Mouse (Mus musculus) small intestine, adult 2 months (tissue): ENCODE results near the gene Zfp967. TPM values are rescaled to one million over a fixed set of nuclear protein-coding genes. Genes with fewer than 3 reads are reported as not detected.
"Not testable (repeated sequence)": the region's sequence is repeated elsewhere in the genome, so short reads cannot be mapped to it uniquely, and the experiment has no call there.

Experiments used
- H3K27ac ChIP-seq: fragments of 200-500 bp; 2 replicates; pipeline ENCODE4 v1.5.1; 2012; ENCODE audit warnings: low read depth, low read length, control low read depth, inconsistent platforms; ENCODE audit not compliant: insufficient read depth
- H3K27me3 ChIP-seq: fragments of 200-500 bp; 2 replicates; pipeline ENCODE4 v1.6.1; 2012; ENCODE audit warnings: mild to moderate bottlenecking, moderate library complexity, low read length, inconsistent platforms; ENCODE audit not compliant: control insufficient read depth, insufficient read depth
- H3K36me3 ChIP-seq: fragments of 200-500 bp; 2 replicates; pipeline ENCODE4 v1.6.1; 2012; ENCODE audit warnings: mild to moderate bottlenecking, low read length, control low read depth, inconsistent platforms; ENCODE audit not compliant: control insufficient read depth, insufficient read depth
- H3K4me1 ChIP-seq: fragments of 200-500 bp; 2 replicates; pipeline ENCODE4 v1.6.1; 2012; ENCODE audit warnings: low read length, inconsistent platforms, mixed read lengths; ENCODE audit not compliant: control insufficient read depth, insufficient read depth, insufficient read length
- H3K4me3 ChIP-seq: fragments of 200-500 bp; 2 replicates; pipeline ENCODE4 v1.5.1; 2012; ENCODE audit warnings: low read depth, mild to moderate bottlenecking, control low read depth, inconsistent platforms, low read length, moderate library complexity
- WGBS: fragments of 180-500 bp; shearing (Covaris S2); methylation state at CpG from one replicate; pipeline ENCODE4 v1.1.7; 2018; 5-methylcytosine and 5-hydroxymethylcytosine counted together
- polyA plus RNA-seq: library from polyadenylated mRNA; depleted of rRNA; stranded (reverse); fragments of >200 nt; gene quantifications from 2 replicates; pipeline ENCODE4 v1.2.3, GENCODE M21; 2012; rRNA removed

Zfp967 gene
- not detected in 2 replicates for polyA plus RNA-seq

- H3K27me3 ChIP-seq, H3K27ac ChIP-seq, H3K4me3 ChIP-seq, H3K36me3 ChIP-seq, H3K4me1 ChIP-seq: not testable (repeated sequence)
- no CpG with 5 or more reads among the region's 9 CpGs for WGBS
These were observed at the start of gene Zfp967 for GRCm38 (mm10) chr2:176520756-176521155. Zfp967 (plus strand) TSS chr2:176521056.

DNA sequence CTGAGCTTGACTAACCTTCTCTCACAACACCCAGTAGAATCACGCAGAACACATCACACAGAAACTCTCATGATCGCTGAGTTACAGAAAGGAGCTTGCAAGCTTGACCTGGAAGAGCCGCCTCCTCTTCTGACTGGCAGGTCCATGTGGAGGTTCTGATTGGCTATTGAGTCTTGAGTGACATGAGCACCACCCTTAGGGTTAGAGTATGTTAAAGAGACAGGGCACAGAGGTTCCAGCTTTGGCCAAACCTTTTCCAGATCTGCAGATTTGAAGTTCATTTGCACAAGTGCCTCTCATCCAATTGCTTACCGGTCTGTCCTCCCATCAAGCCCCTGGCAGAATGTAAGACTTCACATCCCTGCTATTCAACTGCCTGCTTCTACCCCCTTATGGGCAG lies 34.2 kb upstream of the Zfp967 start, which contains the start of gene Gm14434:
TSS of gene Gm14434 (minus strand) at position 101 of the 400 bp plus-strand sequence.
- WGBS = no CpG with 5 or more reads among the region's 4 CpGs
- H3K27me3 ChIP-seq, H3K36me3 ChIP-seq, H3K4me3 ChIP-seq, H3K27ac ChIP-seq, H3K4me1 ChIP-seq: not testable (repeated sequence)

Other genes starting within 250 kb of the Zfp967 start
- not detected in 2 replicates for gene Gm11009, start 201.6 kb upstream of the Zfp967 start, polyA plus RNA-seq
- 0.56 and 0.89 TPM in 2 replicates for gene Gm14435, start 97.5 kb upstream of the Zfp967 start, polyA plus RNA-seq
- gene Gm14434, start 34.3 kb upstream of the Zfp967 start, polyA plus RNA-seq = 0.43 and 0.47 TPM in 2 replicates
- 0.11 and 0.90 TPM in 2 replicates for gene Gm14308, start 115.3 kb downstream of the Zfp967 start, polyA plus RNA-seq
- 0.47 and 0.50 TPM in 2 replicates for gene Zfp973, start 149.5 kb downstream of the Zfp967 start, polyA plus RNA-seq
- gene Gm14305, start 187.3 kb downstream of the Zfp967 start, polyA plus RNA-seq = 0.09 and 0.32 TPM in 2 replicates